Mouse (Mus musculus) heart, adult 2 months (tissue): ENCODE measurements around the gene Il6ra. TPM values are rescaled to one million over a fixed set of nuclear protein-coding genes. Genes with fewer than 3 reads are reported as not detected.

Experiments
- DNase-seq, 2 experiments: peaks; one replicate each; pipeline ENCODE4 v3.0.0; 2021
- H3K27ac ChIP-seq: fragments of 200-600 bp; 2 replicates; pipeline ENCODE4 v1.8.1; 2022
- H3K27me3 ChIP-seq: fragments of 200-500 bp; 2 replicates; pipeline ENCODE4 v1.6.1; 2012; ENCODE audit warnings: mild to moderate bottlenecking, low read length, inconsistent platforms, mixed read lengths; ENCODE audit not compliant: control insufficient read depth, insufficient read depth
- H3K36me3 ChIP-seq: fragments of 200-500 bp; 2 replicates; pipeline ENCODE4 v1.6.1; 2012; ENCODE audit warnings: low read length, inconsistent platforms; ENCODE audit not compliant: control insufficient read depth, insufficient read depth
- H3K4me1 ChIP-seq: fragments of 200-500 bp; 2 replicates; pipeline ENCODE4 v1.6.1; 2011; ENCODE audit warnings: low read length; ENCODE audit not compliant: control insufficient read depth, insufficient read depth
- H3K4me3 ChIP-seq: fragments of 200-600 bp; 2 replicates; pipeline ENCODE4 v1.8.1; 2022
- H3K79me2 ChIP-seq: fragments of 200-500 bp; replicated peaks from 2 replicates; pipeline ENCODE4 v1.6.1; 2012; ENCODE audit warnings: mild to moderate bottlenecking, inconsistent platforms, low read length, moderate library complexity, mixed read lengths; ENCODE audit not compliant: control insufficient read depth, insufficient read depth
- H3K9ac ChIP-seq: fragments of 200-500 bp; 2 replicates; pipeline ENCODE4 v1.6.1; 2012; ENCODE audit warnings: low read depth, mild to moderate bottlenecking, control low read depth, inconsistent platforms, low read length, mixed read lengths
- CTCF ChIP-seq: fragments of 200-600 bp; IDR thresholded peaks from 2 replicates; pipeline ENCODE4 v1.8.1; 2022; ENCODE audit warnings: antibody characterized with exemption, mild to moderate bottlenecking, moderate library complexity
- EP300 ChIP-seq: fragments of 200-500 bp; IDR thresholded peaks from 2 replicates; pipeline ENCODE4 v1.6.1; 2011; ENCODE audit warnings: low read depth, low read length, control low read depth; ENCODE audit not compliant: insufficient read depth
- POLR2A ChIP-seq: fragments of 200-500 bp; IDR thresholded peaks from 2 replicates; pipeline ENCODE4 v1.6.1; 2011; ENCODE audit warnings: mild to moderate bottlenecking, low read depth, low read length, control low read depth; ENCODE audit not compliant: insufficient read depth
- WGBS: fragments of 180-500 bp; shearing (Covaris S2); methylation state at CpG from one replicate; pipeline ENCODE4 v1.1.7; 2018; 5-methylcytosine and 5-hydroxymethylcytosine counted together
- intact Hi-C: fragments of 180-260 bp; cut with DNase I; formaldehyde crosslinking; loops from one replicate; pipeline ENCODE4 v1.15.1; 2025
- polyA plus RNA-seq: library from polyadenylated mRNA; depleted of rRNA; stranded (reverse); fragments of >200 nt; gene quantifications from 2 replicates; pipeline ENCODE4 v1.2.3, GENCODE M21; 2012; rRNA removed
- total RNA-seq, 2 experiments: library from RNA; stranded (reverse); gene quantifications; 2 replicates each; pipeline ENCODE4 v1.2.3; 2021

Il6ra gene
- total and polyA plus RNA-seq, 3 experiments = 2.8 to 4.8 (median 4.3) TPM

- no peak overlapping the region for H3K27ac ChIP-seq
- H3K4me1 ChIP-seq = peaks cover 3% of the 10 kb centered on the region; the same call in 1 of the 2 replicates
- intact Hi-C loops = no loop called here
- no peaks in the 10 kb centered on the region for H3K27me3 ChIP-seq
- H3K9ac ChIP-seq = no peak overlapping the region
- TF ChIP-seq POLR2A (no peak), CTCF (no peak), EP300 (no peak)
- no peaks in the 10 kb centered on the region for H3K79me2 ChIP-seq
- H3K36me3 ChIP-seq = no peaks in the 10 kb centered on the region
- no peak overlapping the region for H3K4me3 ChIP-seq
- WGBS = 84% methylated on average over 11 of the region's 11 CpGs
- DNase-seq = no peak
Measured at GRCm38 (mm10) chr3:89821096-89821513, 91.9 kb downstream of the Il6ra start.

GRCm38 (mm10) chr3:89820311-89821095, 92.5 kb downstream of the Il6ra start:
- Histone ChIP-seq H3K27me3 (no peaks in the 10 kb centered on the region), H3K27ac (no peak overlapping the region), H3K4me3 (no peak overlapping the region), H3K79me2 (no peaks in the 10 kb centered on the region), H3K9ac (no peak overlapping the region), H3K36me3 (no peaks in the 10 kb centered on the region), H3K4me1 (peaks cover 3% of the 10 kb centered on the region; the same call in 1 of the 2 replicates)
- DNase-seq = no peak
- WGBS = 70% methylated on average over 12 of the region's 12 CpGs
- TF ChIP-seq CTCF (no peak), POLR2A (no peak), EP300 (no peak)
- intact Hi-C loops = no loop called here

- Histone ChIP-seq H3K27ac (no peak overlapping the region), H3K4me3 (no peak overlapping the region), H3K36me3 (no peaks in the 10 kb centered on the region), H3K27me3 (no peaks in the 10 kb centered on the region), H3K79me2 (no peaks in the 10 kb centered on the region), H3K4me1 (peaks cover 3% of the 10 kb centered on the region; the same call in 1 of the 2 replicates), H3K9ac (no peak overlapping the region)
- no peak for DNase-seq
- 30% methylated on average over 7 of the region's 7 CpGs for WGBS
- TF ChIP-seq POLR2A (no peak), EP300 (no peak), CTCF (no peak)
- intact Hi-C loops = no loop called here
Measured at GRCm38 (mm10) chr3:89819897-89820296, 93.1 kb downstream of the Il6ra start.

GRCm38 (mm10) chr3:89818605-89819004, 94.4 kb downstream of the Il6ra start:
- no peak for TF ChIP-seq CTCF
- no peak for TF ChIP-seq EP300
- TF ChIP-seq POLR2A = no peak
- H3K27ac ChIP-seq = no peak overlapping the region
- intact Hi-C loops = no loop called here
- WGBS = 49% methylated on average over 3 of the region's 3 CpGs
- no peaks in the 10 kb centered on the region for H3K36me3 ChIP-seq
- no peak for DNase-seq
- no peak overlapping the region for H3K4me3 ChIP-seq
- no peaks in the 10 kb centered on the region for H3K79me2 ChIP-seq
- no peak overlapping the region for H3K9ac ChIP-seq
- H3K27me3 ChIP-seq = no peaks in the 10 kb centered on the region
- H3K4me1 ChIP-seq = peaks cover 3% of the 10 kb centered on the region; the same call in 1 of the 2 replicates

GRCm38 (mm10) chr3:89817056-89817455, 95.9 kb downstream of the Il6ra start:
- H3K4me1 ChIP-seq = peaks cover 3% of the 10 kb centered on the region; the same call in 1 of the 2 replicates
- H3K9ac ChIP-seq = no peak overlapping the region
- intact Hi-C loops = loop anchor here (1.0 kb wide), 1 partner anchor 41 kb away; no protein-coding TSS in a partner anchor
- no peak overlapping the region for H3K27ac ChIP-seq
- WGBS = 56% methylated on average over 4 of the region's 4 CpGs
- DNase-seq = peak; percentile 41 to 70
- no peak overlapping the region for H3K4me3 ChIP-seq
- no peaks in the 10 kb centered on the region for H3K36me3 ChIP-seq
- H3K79me2 ChIP-seq = no peaks in the 10 kb centered on the region
- TF ChIP-seq POLR2A (no peak), CTCF (peak; percentile 84), EP300 (no peak)
- no peaks in the 10 kb centered on the region for H3K27me3 ChIP-seq

Other genes starting within 250 kb of the Il6ra start
- 10 to 100 TPM; 10.8 to 13.1 TPM for gene Adar, start 198.2 kb downstream of the Il6ra start, total RNA-seq
- 12.8 and 15.8 TPM in 2 replicates for gene Adar, start 198.2 kb downstream of the Il6ra start, polyA plus RNA-seq
- gene Chrnb2, start 148.6 kb downstream of the Il6ra start, total RNA-seq = under 1 TPM; 0.14 to 0.16 TPM
- gene Chrnb2, start 148.6 kb downstream of the Il6ra start, polyA plus RNA-seq = 0.35 and 0.61 TPM in 2 replicates
- gene Ube2q1, start 139.6 kb downstream of the Il6ra start, total RNA-seq = 10 to 100 TPM; 24.0 to 25.5 TPM
- 14.6 and 18.8 TPM in 2 replicates for gene Ube2q1, start 139.6 kb downstream of the Il6ra start, polyA plus RNA-seq
- 10 to 100 TPM; 12.3 to 13.3 TPM for gene She, start 81.8 kb downstream of the Il6ra start, total RNA-seq
- 3.4 and 7.7 TPM in 2 replicates for gene She, start 81.8 kb downstream of the Il6ra start, polyA plus RNA-seq
- gene Atp8b2, start 50.3 kb upstream of the Il6ra start, total RNA-seq = 10 to 100 TPM; 15.7 to 18.0 TPM
- 27.3 and 50.1 TPM in 2 replicates for gene Atp8b2, start 50.3 kb upstream of the Il6ra start, polyA plus RNA-seq
- 10 to 100 TPM; 40.1 to 48.2 TPM for gene Hax1, start 85.6 kb upstream of the Il6ra start, total RNA-seq
- gene Hax1, start 85.6 kb upstream of the Il6ra start, polyA plus RNA-seq = 32.5 and 54.3 TPM in 2 replicates
- gene 4933434E20Rik, start 138.4 kb upstream of the Il6ra start, total RNA-seq = 10 to 100 TPM; 81.6 to 96.1 TPM
- 52.8 and 85.1 TPM in 2 replicates for gene 4933434E20Rik, start 138.4 kb upstream of the Il6ra start, polyA plus RNA-seq
- gene Ubap2l, start 139.4 kb upstream of the Il6ra start, total RNA-seq = 100 to 1,000 TPM; 104 to 116 TPM
- gene Ubap2l, start 139.4 kb upstream of the Il6ra start, polyA plus RNA-seq = 104 and 137 TPM in 2 replicates
- gene Tpm3, start 159.5 kb upstream of the Il6ra start, total RNA-seq = 10 to 100 TPM; 42.2 to 44.5 TPM
- gene Tpm3, start 159.5 kb upstream of the Il6ra start, polyA plus RNA-seq = 48.9 and 60.5 TPM in 2 replicates
- gene Nup210l, start 190.9 kb upstream of the Il6ra start, total RNA-seq = under 1 TPM; 0.11 to 0.13 TPM
- 0.14 and 0.29 TPM in 2 replicates for gene Nup210l, start 190.9 kb upstream of the Il6ra start, polyA plus RNA-seq